In genomic region chr11:52734493-52735195, GRCm38 (mm10) we compare ENCODE assay signal across 27 mouse cellular contexts. TPM values are rescaled to one million over a fixed set of nuclear protein-coding genes. Genes with fewer than 3 reads are reported as not detected.
A peak's percentile ranks its signal among the peaks of the same experiment; 100 is the strongest.
DNase-seq lines count a peak whose midpoint lies in the region; ATAC-seq lines count a peak whose summit lies in the region.
"Had no signal": no experiment of that assay in that cellular context is flagged by ENCODE, and none has a peak within 500 bp of the region (broad histone marks: within the 10 kb centered on the region; RNA-seq: fewer than 3 reads in every experiment).

No protein-coding gene starts in this region.

- H3K36me3 ChIP-seq in forebrain, embryonic 14.5 days (ENCODE audit: control insufficient read depth, insufficient read depth, low read length) = no peaks in the 10 kb centered on the region
- H3K36me3 ChIP-seq: G1E; heart, embryonic 12.5 days; limb, embryonic 12.5 days; midbrain, embryonic 12.5 days had no signal

- no peak for ATAC-seq in forebrain, embryonic 14.5 days
- ATAC-seq: forebrain, embryonic 13.5 days; hindbrain, postnatal 0 days; intestine, embryonic 16.5 days; Patski had no signal

- DNase-seq in frontal cortex, postnatal 36 days (ENCODE audit: low spot score in 2 of 2) = peak; percentile 21 to 49
- no peak for DNase-seq in frontal cortex, postnatal 14 days (ENCODE audit: low spot score in 2 of 2)
- peak; percentile 35 to 44 for DNase-seq in right cerebral cortex, adult 2 months (ENCODE audit: low spot score in 2 of 2)
- no peak for DNase-seq in right cerebral cortex, postnatal 10 days (ENCODE audit: low spot score in 2 of 2)
- peak; percentile 5 to 11 for DNase-seq in left cerebral cortex, postnatal 14 days (ENCODE audit: low spot score in 2 of 2)
- DNase-seq in forebrain, embryonic 14.5 days (ENCODE audit: low spot score) = no peak
- DNase-seq in thymus, postnatal 10 days (ENCODE audit: low spot score in 2 of 2) = no peak
- DNase-seq: cerebellum, adult 18-20 months; cerebellum, postnatal 25 days; gastrocnemius, adult 2 months; heart, postnatal 10 days; kidney, adult 9 months; kidney, postnatal 14 days; lung, adult 18-20 months; lung, postnatal 10 days; thymus, adult 2 months had no signal

- H3K4me1 ChIP-seq in forebrain, embryonic 14.5 days (ENCODE audit: control insufficient read depth, insufficient read depth, low read length) = no peaks in the 10 kb centered on the region
- H3K4me1 ChIP-seq: forebrain, embryonic 13.5 days had no signal

- no peaks in the 10 kb centered on the region for H3K27me3 ChIP-seq in forebrain, embryonic 14.5 days (replicated peaks; ENCODE audit: control insufficient read depth, insufficient read depth, low read length)
- H3K27me3 ChIP-seq: forebrain, embryonic 13.5 days; heart, embryonic 12.5 days; limb, embryonic 12.5 days; midbrain, embryonic 12.5 days had no signal

- intact Hi-C loops in left cerebral cortex, postnatal 14 days (cut with DNase I) = no loop called here

- 91% methylated on average over 6 of the region's 6 CpGs for WGBS in forebrain, embryonic 14.5 days

- no peaks in the 10 kb centered on the region for H3K9me3 ChIP-seq in forebrain, embryonic 14.5 days (replicated peaks; ENCODE audit: control insufficient read depth, low read length)
- H3K9me3 ChIP-seq: forebrain, embryonic 13.5 days; G1E; heart, embryonic 12.5 days; limb, embryonic 12.5 days; midbrain, embryonic 12.5 days had no signal

- no peak overlapping the region for H3K4me2 ChIP-seq in forebrain, embryonic 14.5 days (ENCODE audit: low read length)
- H3K4me2 ChIP-seq: forebrain, embryonic 13.5 days; heart, embryonic 12.5 days; limb, embryonic 12.5 days; liver, embryonic 11.5 days; midbrain, embryonic 12.5 days had no signal

- H3K27ac ChIP-seq in forebrain, embryonic 14.5 days (ENCODE audit: low read depth, low read length) = no peak overlapping the region
- H3K27ac ChIP-seq: forebrain, embryonic 13.5 days; gastrocnemius, adult 2 months; hindbrain, postnatal 0 days; limb, embryonic 12.5 days; midbrain, embryonic 12.5 days had no signal

- no peak overlapping the region for H3K4me3 ChIP-seq in forebrain, embryonic 14.5 days (ENCODE audit: low read depth, low read length)
- H3K4me3 ChIP-seq: forebrain, embryonic 13.5 days; gastrocnemius, adult 2 months; heart, embryonic 12.5 days; limb, embryonic 12.5 days; midbrain, embryonic 12.5 days had no signal

- H3K9ac ChIP-seq in forebrain, embryonic 14.5 days (ENCODE audit: low read length) = no peak overlapping the region
- H3K9ac ChIP-seq: forebrain, embryonic 13.5 days; heart, embryonic 12.5 days; limb, embryonic 12.5 days; midbrain, embryonic 12.5 days had no signal

RNA-seq across cellular contexts. Expression of gene Fstl4, which starts 29.8 kb away (rescaled TPM):
- 10 to 100 TPM; 25.6 to 30.2 TPM for total RNA-seq in left cerebral cortex, postnatal 14 days (2021)
- polyA plus RNA-seq in forebrain, embryonic 14.5 days (2014; fragmentation: Nextera tagmentation; extraction: Ambion mirVana) = 2.4 and 3.6 TPM in 2 replicates
- total RNA-seq: gastrocnemius, adult 2 months; monocyte, adult 5-6 weeks; neutrophil, adult 5-6 weeks had no signal
- polyA plus RNA-seq: G1E, Patski had no signal

Comparison
In these comparisons a context has a peak if more than half of its experiments do, and no peak if none do; other contexts are left out.
1. DNase-seq: peak in frontal cortex, postnatal 36 days (2 of 2), right cerebral cortex, adult 2 months (2 of 2) and left cerebral cortex, postnatal 14 days (2 of 2); none in frontal cortex, postnatal 14 days (0 of 2), right cerebral cortex, postnatal 10 days (0 of 2), forebrain, embryonic 14.5 days (single experiment) and thymus, postnatal 10 days (0 of 2).